Comparison of ENCODE assay signal across 8 mouse cellular contexts in genomic region chr1:37028439-37029153, GRCm38 (mm10). TPM values are rescaled to one million over a fixed set of nuclear protein-coding genes. Genes with fewer than 3 reads are reported as not detected.
DNase-seq lines count a peak whose midpoint lies in the region; ATAC-seq and TF ChIP-seq lines count a peak whose summit lies in the region.

No protein-coding gene starts in this region.

- H3K79me2 ChIP-seq in CH12.LX (replicated peaks; ENCODE audit: control insufficient read depth, extremely low read depth, insufficient read depth, poor library complexity, severe bottlenecking) = no peaks in the 10 kb centered on the region

- H3K4me2 ChIP-seq in CH12.LX (ENCODE audit: insufficient read depth, low read depth, poor library complexity, severe bottlenecking) = peak overlapping the region; percentile 95
- H3K4me2 ChIP-seq in liver, embryonic 16.5 days (ENCODE audit: low read depth, low read length) = peak overlapping the region; percentile 41

- H3K4me1 ChIP-seq in CH12.LX (ENCODE audit: control insufficient read depth in 1 of 2, insufficient read depth in 2 of 2) = peaks cover 2 to 16% of the 10 kb centered on the region in 2 experiments; a peak in 3 of 4 replicates
- peaks cover 5% of the 10 kb centered on the region; the same call in 1 of the 2 replicates for H3K4me1 ChIP-seq in liver, embryonic 16.5 days (ENCODE audit: control insufficient read depth, low read depth, low read length)

- TF ChIP-seq RAD21 in CH12.LX (IDR thresholded peaks at IDR 0.05; ENCODE audit: low read depth, low read length) = no peak

- TF ChIP-seq EP300 in CH12.LX (IDR thresholded peaks at IDR 0.05; ENCODE audit: low read length) = no peak

- intact Hi-C loops in heart, postnatal 14 days (cut with DNase I) = no loop called here

- in situ Hi-C loops in CH12.LX (cut with MboI; ENCODE audit: low pct_ligation_motif_present, low pct_unique_long_range_greater_than_20kb, low sequenced_read_pairs) = no loop called here

- TF ChIP-seq POLR2A in CH12.LX (IDR thresholded peaks at IDR 0.05; ENCODE audit: low read depth, low read length) = no peak

- dilution Hi-C loops in CH12.LX (cut with MboI; ENCODE audit: extremely low pct_ligation_motif_present, extremely low pct_unique_long_range_greater_than_20kb, low sequenced_read_pairs) = no loop called here

- no peak for TF ChIP-seq CTCF in CH12.LX (conservative IDR thresholded peaks at IDR 0.05 in 1 of 2, IDR thresholded peaks at IDR 0.05 in 1 of 2; ENCODE audit: low read depth in 2 of 2, low read length in 2 of 2)

- H3K4me3 ChIP-seq in CH12.LX (replicated peaks in 1 of 3; ENCODE audit: low read depth in 2 of 3, low read length in 2 of 3, poor library complexity in 1 of 3) = peak overlapping the region; percentile 10 to 65 (median 23)
- peak overlapping the region; percentile 42 for H3K4me3 ChIP-seq in liver, embryonic 16.5 days (ENCODE audit: low read depth, low read length)

- H3K36me3 ChIP-seq in CH12.LX (replicated peaks in 1 of 2; ENCODE audit: control insufficient read depth in 1 of 2, insufficient read depth in 1 of 2, low read length in 1 of 2) = no peaks in the 10 kb centered on the region
- no peaks in the 10 kb centered on the region for H3K36me3 ChIP-seq in liver, embryonic 16.5 days (ENCODE audit: control insufficient read depth, insufficient read depth)

- ATAC-seq in liver, embryonic 16.5 days (ENCODE audit: low read depth) = no peak

- H3K27me3 ChIP-seq in CH12.LX (replicated peaks) = no peaks in the 10 kb centered on the region
- peaks cover 28% of the 10 kb centered on the region for H3K27me3 ChIP-seq in liver, embryonic 16.5 days (ENCODE audit: control insufficient read depth, insufficient read depth, low read depth, low read length)

- no peak overlapping the region for H3K27ac ChIP-seq in CH12.LX (ENCODE audit: insufficient read depth, low read depth)
- H3K27ac ChIP-seq in liver, embryonic 16.5 days (ENCODE audit: low read length) = no peak overlapping the region

- WGBS in liver, embryonic 16.5 days (ENCODE audit: insufficient replicate concordance) = 6% methylated on average over 18 of the region's 18 CpGs

- DNase-seq in heart, adult 11 months = peak; percentile 31
- DNase-seq in heart, postnatal 14 days = no peak
- no peak for DNase-seq in CH12.LX (ENCODE audit: extremely low read depth)
- DNase-seq in forelimb bud, embryonic 11.5 days (ENCODE audit: low read depth, low spot score) = peak; percentile 5
- DNase-seq in yolk sac, embryonic 10.5 days (ENCODE audit: low spot score) = no peak
- DNase-seq in kidney, adult 18-20 months = no peak
- DNase-seq in urinary bladder, postnatal 25 days (ENCODE audit: low spot score) = no peak

- H3K9me3 ChIP-seq in CH12.LX (replicated peaks; ENCODE audit: low read length) = no peaks in the 10 kb centered on the region
- no peaks in the 10 kb centered on the region for H3K9me3 ChIP-seq in liver, embryonic 16.5 days (replicated peaks; ENCODE audit: control insufficient read depth, low read length)

- H3K9ac ChIP-seq in CH12.LX (ENCODE audit: insufficient read depth, low read depth) = no peak overlapping the region
- H3K9ac ChIP-seq in liver, embryonic 16.5 days (ENCODE audit: low read depth, low read length) = no peak overlapping the region

TF ChIP-seq in CH12.LX, 34 proteins besides CTCF, POLR2A, EP300 and RAD21:
- TF ChIP-seq RCOR1 (conservative IDR thresholded peaks at IDR 0.05; ENCODE audit: low read depth, low read length) (no peak), MXI1 (IDR thresholded peaks at IDR 0.05; ENCODE audit: low read depth, low read length) (no peak), ZNF384 (IDR thresholded peaks at IDR 0.05; ENCODE audit: low read depth, low read length) (peak; percentile 60), ZMIZ1 (IDR thresholded peaks at IDR 0.05; ENCODE audit: low read depth, low read length) (no peak), SIN3A (IDR thresholded peaks at IDR 0.05; ENCODE audit: low read length) (no peak)

RNA-seq across cellular contexts. Expression of gene Vwa3b, which starts 2.2 kb away (rescaled TPM):
- total RNA-seq in heart, postnatal 14 days (2021) = under 1 TPM; 0.20 to 0.65 TPM
- total RNA-seq in CH12.LX (2012; rRNA removed) (not detected in 2 replicates), CH12.LX (2014; rRNA removed) (not detected in 2 replicates)
- not detected in 2 replicates for polyA plus RNA-seq in CH12.LX (2012; ENCODE audit: insufficient read length, low read depth)
- 0.17 TPM in 1 of 2 replicates, not detected in the other for polyA plus RNA-seq in liver, embryonic 16.5 days (2015; fragmentation: Nextera tagmentation; extraction: Ambion mirVana)

Comparison
In these comparisons a context has a peak if more than half of its experiments do, and no peak if none do; other contexts are left out.
1. DNase-seq: peak in heart, adult 11 months (single experiment) and forelimb bud, embryonic 11.5 days (single experiment); none in heart, postnatal 14 days (0 of 2), CH12.LX (single experiment), yolk sac, embryonic 10.5 days (single experiment), kidney, adult 18-20 months (single experiment) and urinary bladder, postnatal 25 days (single experiment).